Mouse (Mus musculus) layer of hippocampus, adult 11-12 months (tissue): ENCODE data around the gene Zdhhc6.
A peak's percentile ranks its signal among the peaks of the same experiment; 100 is the strongest.

Experiments used
- DNase-seq: peaks from one replicate; pipeline ENCODE4 v3.0.0; 2022; ENCODE audit warnings: low spot score

The Zdhhc6 gene

DNA sequence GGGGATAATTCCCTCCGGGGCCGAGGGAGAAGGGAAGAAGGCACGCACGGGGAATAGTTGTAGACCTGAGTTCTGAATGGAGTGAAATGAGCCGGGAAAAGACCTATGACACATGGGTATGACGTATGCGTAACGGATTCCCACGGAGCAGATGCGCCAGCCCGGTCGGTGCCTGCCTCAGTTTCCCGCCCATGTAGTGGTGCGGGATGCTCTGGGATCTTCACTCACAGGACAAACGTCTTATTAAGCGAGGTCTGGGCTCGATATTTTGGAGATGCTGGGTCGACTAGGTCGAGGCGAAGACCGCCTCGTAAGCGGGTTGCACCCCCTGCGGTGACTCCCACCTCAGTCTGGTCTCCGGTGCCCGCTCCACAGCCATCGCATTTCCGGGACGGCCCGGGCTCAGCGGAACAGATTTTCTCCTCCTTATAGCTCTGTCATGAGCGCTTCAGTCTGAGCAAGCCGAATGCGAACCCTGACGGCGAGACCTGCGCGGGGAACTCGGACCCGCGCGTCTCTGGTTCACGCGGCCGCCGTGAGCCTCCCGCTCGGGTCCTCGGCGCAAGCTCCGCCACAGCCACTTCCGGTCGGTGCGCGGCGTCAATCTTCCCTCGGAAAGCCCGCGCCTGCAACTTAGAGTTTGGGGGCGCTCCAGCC is at the start of gene Zdhhc6:
Gene Zdhhc6, minus strand, starts transcription at position 581 of the 657 bp plus-strand sequence.
- DNase-seq: peak; percentile 76

- no peak for DNase-seq
Measured at GRCm38 (mm10) chr19:55362606-55363005, 46.8 kb upstream of the Zdhhc6 start.

GRCm38 (mm10) chr19:55350673-55351378 is 35.0 kb upstream of the Zdhhc6 start:
- no peak for DNase-seq

DNA sequence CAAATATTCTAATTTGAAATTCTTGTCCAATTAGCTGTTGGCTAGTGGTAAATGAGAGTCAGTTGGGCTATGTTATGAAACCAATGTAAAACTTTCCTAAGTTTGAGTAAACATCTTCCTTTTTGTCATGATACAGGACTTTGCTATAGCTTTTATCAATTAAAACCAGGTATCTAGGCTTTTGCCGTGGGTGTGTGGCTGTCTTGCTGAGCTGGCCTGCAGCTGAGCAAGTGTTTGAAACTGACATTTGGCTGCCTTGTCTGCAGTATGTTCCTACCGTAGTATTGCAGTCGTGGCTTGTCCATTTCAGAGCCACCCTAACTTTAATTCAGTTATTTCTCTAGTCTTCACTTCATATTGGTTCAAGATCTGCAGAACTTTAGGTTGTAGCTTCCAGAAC is 32.4 kb upstream of the Zdhhc6 start:
- no peak for DNase-seq

DNA sequence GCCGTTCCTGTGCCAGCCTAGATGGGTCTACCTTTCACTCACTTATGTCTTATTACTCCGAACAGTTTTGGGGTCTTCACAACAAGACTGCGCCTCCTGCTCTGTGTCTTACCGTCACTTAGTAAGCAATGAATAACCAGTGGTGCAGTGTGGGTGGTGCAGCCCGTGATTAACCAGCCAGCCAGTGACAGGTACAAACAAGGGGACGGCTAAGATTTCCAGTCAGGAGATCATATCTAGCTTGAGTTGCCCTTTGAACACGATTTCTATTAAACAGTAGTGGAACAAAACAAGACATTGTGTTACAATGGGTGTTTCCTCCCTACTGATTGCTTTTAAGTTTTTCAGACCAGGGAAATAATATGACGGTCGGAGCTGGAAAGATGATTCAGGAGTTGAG is 27.4 kb upstream of the Zdhhc6 start:
- no peak for DNase-seq

DNA sequence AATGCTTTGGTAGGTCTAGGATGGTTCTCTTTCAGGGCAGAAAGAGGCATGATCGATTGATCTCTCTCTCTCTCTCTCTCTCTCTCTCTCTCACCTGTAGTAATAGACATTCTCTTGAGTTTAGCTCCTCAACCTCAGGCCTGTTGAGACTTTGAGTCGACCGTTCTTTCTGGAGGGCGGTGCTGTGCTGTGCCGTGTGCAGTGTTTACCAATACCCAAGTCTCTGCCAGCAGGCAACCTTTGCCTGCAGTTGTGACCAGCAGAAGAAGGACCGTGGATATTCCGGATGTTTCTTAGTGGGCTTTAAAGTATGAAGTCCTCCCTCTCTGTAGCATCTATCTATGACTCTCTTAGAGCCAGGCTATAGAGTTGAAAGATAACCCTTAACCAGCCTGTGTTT is 26.6 kb upstream of the Zdhhc6 start:
- DNase-seq: no peak

DNA sequence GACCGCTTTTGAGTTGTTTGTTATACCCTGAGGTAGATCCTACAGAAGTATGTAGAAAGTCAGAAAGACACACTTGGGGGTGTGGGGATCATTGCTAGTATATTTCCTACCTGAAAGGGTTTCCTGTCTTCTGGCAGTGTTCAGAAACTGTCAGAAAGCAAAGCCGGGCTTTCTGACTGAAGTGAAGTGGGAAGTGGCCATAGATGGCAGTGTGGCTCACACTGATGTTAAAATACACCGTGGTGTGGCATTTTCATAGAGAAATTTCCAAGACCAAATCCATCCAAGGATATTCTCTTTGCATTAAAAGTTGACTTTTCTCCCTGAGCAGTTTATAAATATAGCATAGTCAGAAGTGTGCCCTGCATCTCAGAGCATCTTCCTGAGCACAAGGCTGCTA is 25.5 kb upstream of the Zdhhc6 start:
- no peak for DNase-seq

DNA sequence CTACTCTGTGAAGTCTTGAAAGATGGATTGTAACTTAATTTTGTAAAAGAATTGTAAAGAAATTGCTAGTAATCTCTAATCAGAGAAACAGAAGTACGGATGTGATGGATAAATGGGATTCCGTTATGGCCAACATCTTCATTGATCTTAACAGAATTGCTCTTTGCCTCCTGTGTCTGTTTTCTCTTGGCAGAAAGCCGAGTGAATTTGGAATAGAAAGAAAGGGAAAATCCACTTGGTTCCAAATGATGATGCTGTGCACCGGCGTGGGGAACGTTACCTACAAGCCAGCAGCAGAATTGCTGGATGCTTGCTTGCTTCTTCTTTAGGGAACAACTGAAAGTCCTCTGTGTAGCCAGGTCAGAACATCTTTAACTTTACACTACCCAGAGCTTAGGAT is 24.7 kb upstream of the Zdhhc6 start:
- DNase-seq: no peak

GRCm38 (mm10) chr19:55337664-55338063 is 21.8 kb upstream of the Zdhhc6 start:
- DNase-seq: no peak

GRCm38 (mm10) chr19:55337066-55337465 is 21.2 kb upstream of the Zdhhc6 start:
- no peak for DNase-seq

- no peak for DNase-seq
Measured at GRCm38 (mm10) chr19:55336441-55336840, 20.6 kb upstream of the Zdhhc6 start.

- no peak for DNase-seq
Measured at GRCm38 (mm10) chr19:55335881-55336280, 20.0 kb upstream of the Zdhhc6 start.

GRCm38 (mm10) chr19:55332641-55333268 is 16.9 kb upstream of the Zdhhc6 start:
- DNase-seq: peak; percentile 85

DNA sequence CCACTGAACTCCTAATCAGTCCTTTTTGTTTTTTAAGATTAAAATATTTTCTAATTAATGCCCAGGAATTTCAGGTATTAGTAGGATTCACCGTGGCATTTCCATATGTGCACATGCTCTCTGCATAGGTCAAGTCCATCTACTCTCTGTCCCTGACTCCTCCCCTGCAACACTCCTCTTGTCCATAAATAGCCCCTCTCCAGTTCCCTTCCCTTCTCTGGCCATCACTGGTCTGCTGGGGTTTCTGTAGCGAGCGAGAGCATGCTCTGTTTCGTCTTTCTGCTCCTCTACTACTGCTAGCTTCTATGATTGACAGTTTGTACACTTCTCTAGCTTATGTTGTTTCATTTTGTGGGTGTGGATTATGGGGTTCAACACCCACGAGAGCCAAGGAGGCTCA is 15.9 kb upstream of the Zdhhc6 start:
- DNase-seq: no peak

DNA sequence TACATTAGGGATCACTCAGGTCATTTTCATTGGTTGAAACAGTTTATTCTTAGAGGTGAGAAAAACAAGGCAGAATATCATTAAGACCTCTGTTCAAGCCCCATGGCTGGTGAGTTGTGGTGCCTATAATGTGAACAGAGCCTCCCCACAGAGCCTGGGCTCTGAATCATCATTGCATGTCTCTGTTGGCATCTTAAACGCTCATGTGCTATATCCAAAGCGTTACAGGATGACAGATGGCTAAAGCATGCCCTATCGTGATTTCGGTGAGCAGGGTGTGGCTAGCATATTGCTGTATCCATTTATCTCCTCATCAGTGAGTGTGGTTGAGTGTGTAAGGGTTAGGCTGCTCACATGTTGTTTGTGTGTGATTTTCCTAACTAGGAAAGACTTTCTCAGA is 11.7 kb upstream of the Zdhhc6 start:
- DNase-seq: no peak

DNA sequence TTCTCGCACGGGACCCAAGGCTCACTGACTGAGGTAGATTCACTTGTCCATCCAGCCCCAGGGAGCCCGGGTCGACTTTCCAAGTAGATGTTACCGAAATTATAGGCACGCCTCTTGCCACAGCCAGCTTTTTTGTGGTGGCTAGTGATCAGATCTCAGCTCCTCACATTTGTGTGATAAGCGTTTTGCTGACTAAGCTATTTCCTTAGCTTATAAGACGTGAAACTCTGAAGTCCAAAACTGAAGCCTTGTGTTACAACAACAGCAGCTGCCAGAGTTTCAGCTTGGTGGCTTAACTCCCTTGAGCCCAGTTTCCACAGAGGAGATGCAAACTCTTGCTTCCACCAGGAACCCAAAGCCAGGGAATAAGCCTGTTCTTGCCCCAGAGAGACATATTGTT is 6.8 kb upstream of the Zdhhc6 start:
- DNase-seq: no peak

DNA sequence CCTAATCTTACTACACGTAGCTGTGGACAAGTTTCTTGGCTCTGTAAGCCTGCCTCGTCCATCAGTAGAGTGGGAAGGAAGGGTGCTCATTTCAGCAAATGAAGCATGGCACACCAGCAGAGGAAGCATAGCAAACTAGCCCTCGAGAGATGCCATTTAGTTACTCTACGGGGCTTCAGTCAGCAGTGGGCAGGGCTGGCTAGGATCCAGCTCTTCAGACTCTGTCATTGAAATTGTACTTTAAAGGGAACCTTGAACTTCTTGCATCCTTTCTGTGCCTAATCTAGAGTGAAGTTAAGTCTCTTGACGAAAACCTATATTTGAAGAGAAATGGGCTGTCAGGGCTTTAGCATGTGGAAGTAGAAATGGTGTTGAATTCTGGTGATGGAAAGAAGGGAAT is 3.7 kb upstream of the Zdhhc6 start:
- DNase-seq: no peak

- no peak for DNase-seq
Measured at GRCm38 (mm10) chr19:55319036-55319435, 3.2 kb upstream of the Zdhhc6 start.

DNA sequence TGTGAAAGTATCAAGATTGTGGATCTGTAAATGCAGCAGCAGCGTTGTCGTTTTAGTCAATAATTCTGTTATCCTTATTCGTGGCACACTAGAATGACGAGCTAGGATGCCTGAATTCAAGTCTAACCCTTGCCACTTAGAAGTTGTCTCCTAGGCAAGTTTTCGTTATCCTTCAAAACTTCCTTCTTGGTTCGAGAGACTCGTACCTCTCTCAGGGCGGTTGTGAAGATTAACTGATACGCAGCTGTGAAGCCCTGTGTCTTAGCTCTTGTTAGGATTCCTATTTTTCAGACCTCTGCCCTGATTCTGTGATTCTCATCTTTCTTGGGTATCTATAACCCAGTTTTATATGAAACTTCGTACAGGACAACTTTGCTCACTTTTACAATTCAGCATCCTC is 1.1 kb upstream of the Zdhhc6 start:
- no peak for DNase-seq

DNA sequence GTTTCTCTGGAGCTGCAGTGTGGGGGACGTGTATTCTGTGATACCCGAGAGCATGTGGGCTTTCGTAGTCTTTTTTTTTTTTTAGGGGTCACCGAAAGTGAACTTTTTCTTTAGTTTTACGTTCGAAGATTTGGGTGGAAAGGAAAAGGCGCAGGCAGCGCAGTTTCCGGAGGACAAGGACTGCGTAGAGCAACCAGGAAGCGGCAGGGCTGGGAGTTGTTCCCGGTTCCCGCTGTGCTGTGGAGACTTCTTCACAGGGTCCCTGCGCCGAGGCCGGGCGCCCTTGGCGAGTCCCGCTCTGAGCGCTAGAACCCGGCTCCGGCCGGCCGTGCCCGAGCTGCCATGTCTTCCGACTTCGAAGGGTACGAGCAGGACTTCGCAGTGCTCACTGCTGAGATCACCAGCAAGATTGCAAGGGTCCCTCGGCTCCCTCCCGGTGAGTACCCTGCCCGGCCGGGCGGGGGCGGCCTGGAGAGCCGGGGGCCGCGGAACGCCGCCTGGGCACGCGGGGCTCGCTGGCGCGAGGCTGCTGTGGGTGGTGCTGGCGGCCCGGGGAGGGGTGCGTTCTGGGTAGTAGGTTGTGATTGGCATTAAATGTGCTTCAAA is 380 bp upstream of the Zdhhc6 start, which contains the start of gene Vti1a:
Gene Vti1a, plus strand, starts transcription at position 187 of the 606 bp plus-strand sequence.
- DNase-seq: peak; percentile 89

- no peak for DNase-seq
Measured at GRCm38 (mm10) chr19:55313649-55314048, 2.2 kb downstream of the Zdhhc6 start.

DNA sequence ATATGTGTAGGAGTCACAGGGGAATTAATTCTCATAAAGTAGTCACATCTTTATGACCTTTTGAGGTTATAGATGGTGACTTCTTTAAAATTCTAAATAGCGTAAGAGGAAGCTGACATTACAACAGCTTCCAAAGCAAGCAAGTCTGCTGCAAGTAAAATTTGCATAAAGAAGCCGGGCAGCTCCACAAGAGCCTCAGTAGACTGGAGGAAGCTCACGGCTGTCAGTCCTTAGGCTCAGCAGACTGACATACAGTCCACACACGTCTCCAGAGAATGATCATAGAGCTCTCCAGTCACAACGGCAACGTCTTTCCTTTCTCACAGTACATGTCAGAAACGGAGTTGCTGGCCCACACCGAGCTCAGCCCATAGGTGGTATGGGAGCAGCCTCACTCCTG is 4.0 kb downstream of the Zdhhc6 start:
- DNase-seq: no peak

DNA sequence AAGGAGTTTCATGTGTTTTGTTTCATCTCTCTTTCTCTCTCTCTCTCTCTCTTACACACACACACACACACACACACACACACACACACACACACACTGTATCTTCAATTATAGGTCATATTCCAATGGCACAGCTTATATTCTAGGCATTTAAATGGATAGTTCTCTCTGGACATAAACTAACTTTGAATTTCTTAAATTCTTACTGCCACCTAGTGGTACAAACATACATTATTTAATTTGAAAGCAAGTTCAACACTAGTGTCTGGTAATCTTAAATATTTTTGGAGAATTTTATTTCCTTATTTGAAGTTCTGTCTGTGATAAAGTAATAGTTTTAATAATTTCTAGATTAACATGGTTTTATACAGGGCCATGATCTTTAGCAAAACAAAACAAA is 10.8 kb downstream of the Zdhhc6 start:
- no peak for DNase-seq
